Mouse (Mus musculus) left cerebral cortex, postnatal 14 days (tissue): ENCODE data around the gene Bsn. TPM values are rescaled to one million over a fixed set of nuclear protein-coding genes. Genes with fewer than 3 reads are reported as not detected.
"Not testable (repeated sequence)": the region's sequence is repeated elsewhere in the genome, so short reads cannot be mapped to it uniquely, and the experiment has no call there.

Experiments used
- DNase-seq, 2 experiments: peaks; one replicate each; pipeline ENCODE4 v3.0.0; 2021 to 2022; ENCODE audit warnings: low spot score in 2 of 2, mixed read lengths in 1 of 2
- intact Hi-C: fragments of 180-260 bp; cut with DNase I; formaldehyde crosslinking; loops from one replicate; pipeline ENCODE4 v1.15.1; 2025
- total RNA-seq, 2 experiments: library from RNA; stranded (reverse); gene quantifications; 2 replicates each; pipeline ENCODE4 v1.2.3; 2021

The Bsn gene
- total RNA-seq, 2 experiments from 2014 or later = 223 to 244 TPM

DNA sequence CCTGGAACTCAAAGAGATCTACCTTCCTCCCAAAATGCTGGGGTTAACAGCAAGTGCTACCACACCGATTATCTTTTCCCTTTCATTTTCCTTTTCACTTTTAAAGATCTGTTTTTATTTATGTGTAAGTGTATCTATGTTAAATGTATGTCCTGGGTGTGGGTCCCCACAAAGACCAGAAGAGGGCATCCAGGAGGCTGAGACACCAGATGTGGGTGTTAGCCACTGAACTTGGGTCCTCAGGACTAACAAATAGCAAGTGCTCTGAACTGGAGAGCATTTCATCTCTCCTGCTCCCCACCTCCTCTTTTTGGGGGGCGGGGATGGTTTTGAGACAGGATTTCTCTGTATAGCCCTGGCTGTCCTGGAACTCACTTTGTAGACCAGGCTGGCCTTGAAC is 12.0 kb upstream of the Bsn start:
- no peak for DNase-seq
- intact Hi-C loops = loop anchor here (5.0 kb wide), 2 partner anchors 65 to 75 kb away; no protein-coding TSS in a partner anchor

DNA sequence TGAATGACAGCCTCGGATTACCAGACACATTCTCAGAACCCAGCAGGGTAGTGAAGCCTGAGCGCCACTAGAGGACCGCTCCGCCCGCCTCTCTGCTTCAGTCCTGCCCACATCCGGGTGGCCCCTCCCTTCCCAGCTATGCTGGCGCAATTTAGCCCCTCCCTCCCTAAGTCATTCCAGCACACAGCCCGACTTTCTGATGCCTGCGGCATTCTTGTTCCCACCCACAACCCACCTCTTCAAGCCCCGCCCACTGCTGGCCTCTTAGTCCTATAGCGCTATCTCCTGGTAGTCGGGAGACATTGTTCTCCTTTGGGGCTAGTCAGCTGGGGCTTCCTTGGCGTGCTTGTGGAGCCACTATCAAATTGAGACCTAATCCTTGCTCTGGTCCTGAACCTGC is 11.0 kb upstream of the Bsn start:
- DNase-seq = peak; percentile 91 to 98
- intact Hi-C loops = loop anchor here (1.0 to 5.0 kb wide), 3 partner anchors 64 to 106 kb away; no protein-coding TSS in a partner anchor

DNA sequence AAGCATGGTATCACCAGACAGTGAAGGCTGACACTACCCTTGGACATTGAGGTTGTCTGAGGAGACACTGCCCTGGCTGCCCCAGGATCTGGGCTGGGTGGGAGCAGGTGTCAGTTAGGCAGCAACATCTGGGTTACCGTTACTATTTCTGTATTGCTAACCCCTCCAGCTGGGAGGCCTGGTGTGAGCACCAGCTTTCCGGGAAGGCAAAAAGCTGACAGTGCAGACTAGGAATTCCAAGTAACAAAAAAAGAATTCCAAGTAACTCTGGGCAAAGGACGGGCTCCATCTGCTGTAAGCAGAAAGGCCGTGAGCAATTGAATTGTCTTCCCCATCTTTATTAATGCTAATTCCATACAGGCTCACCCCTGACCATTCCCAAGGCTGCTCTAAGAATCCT is 8.4 kb upstream of the Bsn start:
- intact Hi-C loops = no loop called here
- no peak for DNase-seq

DNA sequence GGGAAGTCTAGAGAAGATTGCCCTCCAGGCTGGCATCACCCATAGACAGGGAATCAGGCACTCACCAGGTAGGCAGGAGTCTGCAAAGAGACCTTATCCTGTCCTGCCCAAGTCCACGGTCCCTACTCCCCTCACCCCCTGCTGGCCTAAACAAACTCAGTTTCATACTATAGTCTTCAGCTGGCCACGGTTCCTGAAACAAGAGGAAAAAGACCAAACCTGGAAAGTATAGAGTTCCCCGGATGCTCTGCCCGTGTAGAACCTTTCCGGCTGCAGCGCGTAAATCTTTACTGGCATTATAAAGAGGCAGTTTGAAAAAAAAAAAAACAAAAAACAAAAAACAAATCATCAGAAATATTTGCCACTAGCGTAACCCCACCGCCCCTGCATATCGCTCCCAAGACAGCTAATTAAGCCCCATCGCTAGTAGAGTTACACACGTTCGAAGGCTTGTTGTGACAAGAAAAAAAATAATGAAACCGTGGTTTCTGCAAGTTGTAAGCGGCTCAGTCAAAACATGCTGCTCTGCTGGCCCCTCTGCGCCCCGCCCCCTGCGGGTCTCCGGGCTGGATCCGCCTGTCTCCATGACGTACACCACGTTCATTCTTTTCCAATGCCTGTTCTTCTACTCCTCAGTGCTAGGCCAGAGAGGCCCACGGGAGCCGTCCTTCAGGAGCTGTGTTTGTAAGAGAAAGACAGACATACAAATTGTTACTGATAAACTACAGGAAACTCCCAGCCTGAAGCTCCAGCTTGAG is 6.9 kb upstream of the Bsn start:
- intact Hi-C loops = no loop called here
- DNase-seq = no peak

DNA sequence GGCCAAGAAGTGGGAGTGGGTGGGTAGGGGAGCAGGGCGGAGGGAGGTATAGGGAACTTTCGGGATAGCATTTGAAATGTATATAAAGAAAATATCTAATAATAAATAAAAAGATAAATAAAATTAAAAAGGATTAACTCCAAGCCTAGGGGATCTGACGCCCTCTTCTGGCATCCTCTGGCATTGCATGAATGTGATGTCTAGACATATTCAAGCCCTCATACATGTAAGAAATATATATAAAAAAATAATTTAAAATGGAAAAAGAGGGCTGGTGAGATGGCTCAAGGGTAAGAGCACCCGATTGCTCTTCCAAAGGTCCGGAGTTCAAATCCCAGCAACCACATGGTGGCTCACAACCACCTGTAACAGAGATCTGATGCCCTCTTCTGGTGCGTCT is 6.0 kb upstream of the Bsn start:
- DNase-seq, intact Hi-C loops: not testable (repeated sequence)

DNA sequence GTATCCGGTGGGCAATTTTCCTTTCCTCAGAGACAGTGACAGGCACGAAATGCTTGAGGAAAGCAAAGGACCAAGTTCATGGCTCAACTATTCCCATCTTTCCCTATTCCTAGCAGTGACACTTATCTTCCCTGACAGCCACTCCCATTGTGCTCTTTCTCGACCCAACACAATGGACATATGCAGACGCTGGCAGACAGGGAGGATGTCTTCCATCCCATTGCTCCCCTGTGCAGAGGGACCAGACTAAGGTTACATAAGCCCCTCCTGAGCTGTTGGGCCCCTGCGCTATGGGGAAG is 747 bp downstream of the Bsn start:
- no peak for DNase-seq
- intact Hi-C loops = loop anchor here (5.0 kb wide), 2 partner anchors 37 to 52 kb away; no protein-coding TSS in a partner anchor

DNA sequence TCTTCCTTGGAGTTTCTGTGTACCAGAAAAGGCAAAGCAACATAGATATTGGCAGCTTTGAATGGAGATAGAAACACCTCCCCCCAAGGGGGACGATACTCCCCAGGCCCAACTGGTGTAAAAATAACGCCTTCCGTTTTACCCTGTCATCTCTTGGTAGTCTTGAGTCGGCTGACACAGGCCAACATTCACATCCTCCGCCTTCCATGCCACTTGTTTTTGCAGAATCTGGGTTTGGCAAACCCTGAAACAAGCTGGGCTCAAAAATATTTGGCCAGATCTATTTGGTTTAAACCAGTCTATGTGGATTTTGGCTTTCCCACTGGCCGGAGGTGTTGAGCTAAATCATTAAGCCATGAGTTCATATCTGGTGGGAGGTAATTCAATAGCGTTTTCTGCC is 1.2 kb downstream of the Bsn start:
- intact Hi-C loops = loop anchor here (5.0 kb wide), 2 partner anchors 37 to 52 kb away; no protein-coding TSS in a partner anchor
- DNase-seq = no peak

DNA sequence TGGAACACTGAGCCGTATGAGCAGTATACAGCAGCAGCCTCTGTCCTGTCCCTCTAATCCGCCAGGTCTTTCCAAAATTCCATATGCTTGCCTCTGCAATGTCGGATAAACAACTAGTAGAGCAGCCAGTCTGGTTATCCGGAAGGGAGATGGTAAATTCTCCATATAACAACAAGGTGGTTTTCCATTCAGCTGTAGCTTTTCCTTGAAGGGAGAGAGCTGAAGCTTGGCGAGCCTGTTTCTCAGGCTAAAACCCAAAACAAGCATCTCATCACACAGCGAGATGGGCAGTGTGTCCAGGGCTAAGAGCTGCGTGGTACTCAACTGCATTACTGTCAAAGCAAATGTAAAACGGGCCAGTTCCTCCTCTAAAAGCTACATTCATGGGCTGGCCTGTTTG is 1.7 kb downstream of the Bsn start:
- intact Hi-C loops = loop anchor here (5.0 kb wide), 2 partner anchors 36 to 51 kb away; no protein-coding TSS in a partner anchor
- no peak for DNase-seq

DNA sequence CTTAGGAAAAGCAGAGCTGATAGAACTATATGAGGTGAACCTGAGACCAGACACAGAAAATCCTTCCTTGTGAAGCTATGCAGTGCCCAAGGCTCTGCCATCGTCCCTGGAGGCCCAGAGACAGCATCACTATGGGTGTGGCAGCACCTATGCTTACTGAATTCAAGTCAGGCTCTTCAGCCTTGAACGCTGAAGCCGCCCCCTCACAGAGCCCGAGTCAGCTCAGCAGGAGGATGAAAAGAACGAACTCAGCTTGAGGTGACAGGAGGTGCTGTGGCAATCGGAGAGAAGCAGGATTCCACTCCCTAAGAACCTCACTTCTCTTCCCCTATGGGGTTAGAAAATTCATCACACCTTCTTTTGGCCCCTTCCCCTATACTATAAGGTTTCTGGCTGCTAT is 2.6 kb downstream of the Bsn start:
- intact Hi-C loops = loop anchor here (5.0 kb wide), 2 partner anchors 35 to 50 kb away; no protein-coding TSS in a partner anchor
- DNase-seq = peak; percentile 59 to 64

DNA sequence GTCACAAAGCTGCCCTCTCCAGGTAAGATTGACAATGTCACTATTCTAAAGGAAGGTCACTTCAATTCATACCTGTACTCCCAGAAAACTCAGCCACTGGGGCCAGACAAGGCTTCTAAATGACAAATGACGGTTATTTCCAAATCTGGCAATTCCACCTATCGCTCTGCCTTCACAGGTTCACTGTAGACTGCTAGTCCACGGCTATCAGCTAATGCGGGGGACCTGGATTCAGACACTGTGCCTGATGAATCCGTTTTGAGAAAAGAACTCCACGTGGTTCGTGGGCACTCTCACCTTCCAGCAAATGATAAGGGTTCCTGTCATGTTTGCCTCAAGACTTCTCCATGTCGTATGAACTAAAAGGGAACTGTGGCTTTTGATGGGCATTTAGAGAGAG is 4.4 kb downstream of the Bsn start:
- DNase-seq = no peak
- intact Hi-C loops = loop anchor here (5.0 kb wide), 2 partner anchors 33 to 48 kb away; no protein-coding TSS in a partner anchor

DNA sequence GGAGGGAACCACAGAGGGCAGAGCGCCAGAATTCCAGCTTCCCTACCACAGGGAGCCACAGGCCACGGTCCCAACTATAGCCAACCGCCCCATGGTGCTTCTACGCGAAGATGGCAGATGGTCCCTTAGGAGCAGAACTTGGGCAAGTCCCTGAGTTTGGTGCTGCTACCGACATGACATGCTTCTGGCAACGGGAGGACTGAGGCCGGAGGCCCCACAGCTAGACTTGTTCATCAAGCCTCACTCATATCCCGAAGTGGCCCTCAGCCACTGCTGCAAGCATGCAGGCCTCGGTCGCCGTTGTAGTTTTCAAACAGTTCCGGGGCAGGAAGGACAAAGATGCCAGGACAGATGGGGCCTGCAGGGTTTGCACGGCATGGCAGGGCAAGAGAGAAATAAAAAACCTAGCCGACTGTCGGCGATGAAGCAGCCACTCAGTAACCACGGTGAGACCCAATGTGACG is 6.6 kb downstream of the Bsn start:
- DNase-seq = no peak
- intact Hi-C loops = no loop called here

DNA sequence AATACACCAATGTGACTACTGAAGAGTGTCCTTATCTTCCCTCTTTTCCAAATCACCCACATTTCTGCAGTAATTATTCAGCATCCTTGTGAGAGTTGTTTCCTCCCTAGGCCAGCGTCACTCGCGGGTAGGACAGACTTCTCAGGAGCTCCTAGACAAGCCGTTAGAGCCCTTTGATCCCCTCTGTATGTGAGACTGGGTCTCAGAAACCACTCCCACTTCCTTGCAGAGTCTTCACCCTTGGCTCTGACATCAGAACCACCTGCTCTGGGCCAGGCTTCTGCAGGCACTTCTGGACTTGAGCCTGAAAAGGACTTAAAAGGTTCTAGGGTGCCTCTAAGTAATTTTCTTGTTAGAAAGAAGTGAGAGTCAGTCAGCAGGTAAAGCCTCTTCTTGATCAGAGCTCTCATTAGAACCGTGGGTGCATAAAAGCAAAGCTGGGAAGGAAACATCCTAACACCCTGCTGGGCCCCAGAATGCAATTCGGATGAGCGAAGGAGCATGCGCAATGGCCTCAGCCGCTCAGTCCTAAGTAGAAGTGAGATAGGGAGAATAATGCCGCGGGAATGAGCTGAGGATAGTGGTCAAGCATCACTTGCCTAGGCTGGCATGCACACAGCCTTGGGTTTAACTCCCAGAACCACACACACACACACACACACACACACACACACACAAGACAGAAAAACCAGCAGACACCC is 7.2 kb downstream of the Bsn start:
- no peak for DNase-seq
- intact Hi-C loops = no loop called here

DNA sequence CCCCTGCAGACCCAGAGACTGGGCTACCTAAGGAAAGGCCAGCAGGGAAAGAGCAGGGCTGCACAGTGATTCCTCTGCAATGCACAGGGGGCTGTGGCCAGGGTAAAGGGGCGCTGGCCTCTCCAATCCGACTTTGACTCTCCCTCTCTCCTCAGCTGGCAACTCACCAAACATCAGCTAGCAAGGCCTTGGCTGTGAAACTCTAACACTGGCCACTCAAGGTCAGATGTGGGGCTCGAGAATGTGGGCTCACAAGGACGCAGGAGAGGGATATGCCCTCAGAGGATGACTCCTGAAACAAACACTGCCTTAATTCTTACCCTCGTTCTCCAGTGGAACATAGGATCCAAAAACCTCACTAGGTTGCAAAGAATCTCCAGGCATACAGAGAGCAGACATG is 11.8 kb downstream of the Bsn start:
- intact Hi-C loops = no loop called here
- no peak for DNase-seq

DNA sequence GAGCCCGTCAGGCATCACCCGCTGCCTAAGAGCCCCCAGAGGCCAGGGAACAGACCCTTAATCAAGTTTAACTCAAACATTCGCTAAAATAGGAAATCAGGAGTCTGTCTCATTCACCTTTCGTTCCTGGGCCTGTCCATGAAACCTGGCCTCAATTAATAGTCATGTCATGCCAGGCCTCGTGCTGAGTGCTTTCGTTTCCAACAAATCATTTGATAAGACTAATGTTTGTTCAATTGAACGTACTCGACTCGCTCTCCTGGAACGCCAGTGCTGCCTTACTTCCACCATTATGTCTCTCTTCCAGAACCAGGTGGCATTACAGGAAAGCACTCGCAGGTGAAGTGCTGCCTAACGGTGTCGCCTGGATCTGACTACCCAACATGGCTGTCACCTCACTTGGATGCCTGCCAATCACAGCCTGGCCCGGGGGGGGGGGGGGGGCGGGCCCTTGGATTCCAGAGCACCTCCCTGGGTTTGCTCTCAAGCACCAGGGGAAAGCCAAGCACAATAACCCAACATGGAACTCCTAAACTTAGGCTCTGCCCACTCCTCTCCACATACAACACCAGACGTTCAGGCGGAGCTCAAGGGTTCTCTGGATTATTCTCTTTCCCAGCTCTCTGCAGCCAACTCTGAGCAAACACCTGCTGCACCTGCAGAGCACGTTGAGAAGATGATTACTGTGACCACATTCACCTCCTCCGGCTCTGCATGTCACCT is 14.9 kb downstream of the Bsn start:
- intact Hi-C loops = no loop called here
- DNase-seq = no peak

DNA sequence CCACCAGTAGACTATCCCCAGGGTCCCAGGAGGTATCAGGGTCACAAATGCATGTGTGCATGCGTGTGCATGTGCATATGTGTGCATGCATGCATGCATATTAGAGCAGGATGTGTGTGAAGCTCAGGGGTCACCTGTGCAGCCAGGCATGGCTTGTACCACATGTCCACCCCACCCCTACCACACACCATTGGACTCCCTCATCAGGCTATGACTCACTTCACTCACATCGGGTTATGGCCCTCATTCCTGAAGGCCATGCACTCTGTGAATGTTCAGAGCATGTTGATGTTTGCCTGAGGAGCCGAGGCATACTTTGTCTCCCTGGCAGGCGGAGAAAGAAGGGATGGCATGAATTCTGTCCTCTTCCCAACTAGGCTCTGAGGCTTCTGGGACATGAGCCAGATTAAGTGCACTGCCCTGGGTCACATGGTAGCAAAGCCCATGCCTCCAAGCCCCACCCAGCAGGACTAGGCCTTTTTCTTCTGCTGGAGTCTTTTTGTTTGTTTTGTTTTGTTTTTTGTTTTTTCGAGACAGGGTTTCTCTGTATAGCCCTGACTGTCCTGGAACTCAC is 17.3 kb downstream of the Bsn start:
- intact Hi-C loops = no loop called here
- DNase-seq = no peak

DNA sequence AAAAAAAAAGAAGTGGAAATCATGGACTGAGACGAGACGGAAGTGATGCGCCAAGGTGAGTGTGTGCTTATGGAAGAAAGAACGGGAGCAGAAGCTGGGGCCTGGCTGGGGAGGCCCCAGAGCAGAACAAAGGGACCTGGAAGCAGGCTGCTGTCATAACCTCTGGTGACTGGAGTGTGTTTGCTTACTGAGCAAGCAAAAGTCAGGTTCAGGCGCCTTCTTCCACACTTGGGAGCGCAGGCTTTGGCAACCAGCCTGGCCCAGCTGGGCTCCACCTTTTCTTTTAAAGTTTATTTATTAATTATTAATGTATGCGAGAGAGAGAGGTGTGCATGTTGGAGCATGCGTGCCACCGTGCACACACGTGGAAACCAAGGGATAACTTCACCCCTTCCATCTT is 20.4 kb downstream of the Bsn start:
- no peak for DNase-seq
- intact Hi-C loops = no loop called here

DNA sequence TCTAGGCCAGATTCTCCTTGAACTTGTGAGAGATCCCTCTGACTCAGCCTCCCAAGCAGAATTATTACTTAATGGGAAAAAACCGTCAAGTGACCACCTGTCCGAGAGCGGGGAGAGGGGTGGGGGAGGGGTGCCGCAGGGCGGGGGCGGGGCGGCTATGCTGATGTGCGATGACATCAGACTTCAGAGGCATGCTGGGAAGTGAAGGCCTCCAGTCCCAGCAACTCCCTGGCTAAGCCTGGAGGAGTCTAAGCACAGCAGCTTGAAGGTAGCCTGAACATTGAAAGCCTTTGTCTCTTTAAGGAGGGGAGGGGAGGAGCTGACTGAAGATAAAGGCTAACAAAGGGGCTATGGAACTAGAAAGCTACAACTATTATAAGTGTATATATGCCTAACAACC is 25.0 kb downstream of the Bsn start:
- DNase-seq = no peak
- intact Hi-C loops = no loop called here

DNA sequence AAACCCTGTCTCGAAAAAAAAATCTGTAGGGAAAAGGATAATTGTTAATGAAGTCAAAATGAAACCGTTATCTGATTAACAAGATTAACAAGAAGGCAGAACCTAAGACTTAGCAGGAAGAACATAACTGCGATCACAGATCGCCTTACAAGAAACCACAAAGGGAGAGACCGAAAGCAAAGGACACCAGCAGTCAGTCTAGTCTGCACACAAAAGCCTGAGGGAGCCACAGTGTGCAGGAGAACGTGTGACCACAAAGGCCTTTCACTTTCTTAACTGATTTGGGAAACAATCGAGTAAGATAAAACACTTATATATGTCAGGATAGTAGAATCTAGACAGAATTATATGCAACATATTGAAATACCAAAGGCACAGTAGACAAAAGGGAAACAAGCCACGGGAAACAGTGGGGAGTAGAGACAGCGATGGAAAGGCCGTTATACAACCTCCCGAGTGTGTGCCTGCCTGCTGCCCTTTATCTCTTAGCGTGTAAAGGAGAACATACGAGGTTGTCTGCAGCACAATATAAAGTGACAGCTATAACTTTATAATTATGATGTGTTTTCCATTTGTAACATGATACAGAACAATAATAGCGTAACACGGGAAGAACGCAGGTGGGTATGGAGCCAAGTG is 26.4 kb downstream of the Bsn start:
- intact Hi-C loops = no loop called here
- DNase-seq = no peak

DNA sequence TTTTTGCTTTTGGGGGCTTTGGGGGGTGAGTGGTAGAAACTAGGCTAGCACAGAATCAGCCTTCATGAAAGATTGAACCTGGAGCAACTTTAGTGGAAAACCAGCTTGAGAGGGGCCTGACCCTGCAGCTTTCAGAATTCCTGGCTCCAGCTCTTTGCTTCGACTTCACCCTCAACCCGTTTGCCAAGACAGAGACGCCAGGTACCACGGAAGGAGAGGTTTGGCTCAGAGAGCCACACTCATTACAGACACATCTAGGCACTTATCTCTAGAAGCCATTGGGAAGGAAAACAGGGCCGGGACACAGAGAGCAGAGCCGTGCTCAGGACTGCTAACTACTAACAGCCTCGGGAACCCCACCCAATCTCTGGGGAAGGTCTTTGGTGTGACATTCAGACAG is 32.3 kb downstream of the Bsn start:
- intact Hi-C loops = no loop called here
- DNase-seq = no peak
